Mouse (Mus musculus) retina, postnatal 7 days (tissue): ENCODE measurements around the gene Cyp4f14.

Source experiments
- DNase-seq: peaks from one replicate; pipeline ENCODE4 v3.0.0-alpha.2; 2012; ENCODE audit warnings: low read depth, low spot score

The Cyp4f14 gene

DNA sequence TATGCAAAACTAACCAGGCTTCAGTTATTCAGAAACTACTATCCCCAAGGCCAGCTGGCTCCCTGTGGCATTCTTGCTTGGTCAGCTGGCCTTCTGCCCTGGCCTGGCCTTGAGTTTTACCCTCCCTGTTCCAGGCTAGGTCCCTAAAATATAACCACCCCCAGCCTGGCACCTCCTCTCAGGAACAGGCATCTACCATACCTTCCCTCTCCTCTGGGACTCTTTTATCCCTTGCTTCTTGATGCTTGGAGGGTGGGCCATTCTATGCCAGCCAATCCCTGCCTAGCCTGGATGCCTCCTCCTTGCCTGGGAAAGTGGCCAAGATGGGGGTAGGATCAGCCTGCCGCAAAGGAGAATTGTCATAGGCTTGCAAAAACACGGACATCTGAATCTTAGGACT is at the start of gene Cyp4f14:
TSS of gene Cyp4f14 (minus strand) at position 212 of the 400 bp plus-strand sequence.
- no peak for DNase-seq

DNA sequence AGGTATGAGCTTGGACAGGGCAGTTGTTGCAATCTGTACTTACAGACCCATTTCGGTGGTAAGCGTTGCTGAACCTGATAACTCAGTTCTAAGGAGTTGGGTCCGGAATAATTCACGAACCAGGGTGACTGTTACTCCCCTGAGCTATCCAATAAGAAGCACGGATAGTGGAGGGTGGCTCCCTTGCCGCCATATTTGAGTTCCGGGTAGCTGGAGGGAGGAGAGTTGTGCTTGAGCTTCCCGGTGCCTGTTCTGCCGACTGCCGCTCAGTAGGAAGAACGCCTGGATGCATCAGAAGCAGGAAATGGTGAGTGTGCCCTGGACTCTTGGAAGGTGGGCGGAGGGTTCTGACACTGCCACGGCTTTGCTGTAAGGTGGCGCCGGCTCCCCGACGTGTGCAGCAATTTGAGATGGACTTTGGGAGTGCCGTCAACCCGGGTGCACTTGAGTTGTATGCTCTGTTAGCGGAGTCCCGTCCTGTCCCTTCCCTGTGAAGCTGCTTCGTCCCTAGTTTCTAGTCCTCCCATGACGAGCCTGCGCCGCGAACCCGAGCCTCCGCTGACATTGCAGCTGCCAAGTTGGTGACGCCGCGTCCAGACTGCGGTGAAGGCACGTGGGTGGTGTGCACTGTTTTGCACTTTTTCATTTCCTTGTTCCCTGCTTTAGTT is 48.6 kb upstream of the Cyp4f14 start, which contains the start of gene Zfp472:
TSS of gene Zfp472 (plus strand) at position 192 of the 668 bp plus-strand sequence.
- DNase-seq = peak; percentile 89

DNA sequence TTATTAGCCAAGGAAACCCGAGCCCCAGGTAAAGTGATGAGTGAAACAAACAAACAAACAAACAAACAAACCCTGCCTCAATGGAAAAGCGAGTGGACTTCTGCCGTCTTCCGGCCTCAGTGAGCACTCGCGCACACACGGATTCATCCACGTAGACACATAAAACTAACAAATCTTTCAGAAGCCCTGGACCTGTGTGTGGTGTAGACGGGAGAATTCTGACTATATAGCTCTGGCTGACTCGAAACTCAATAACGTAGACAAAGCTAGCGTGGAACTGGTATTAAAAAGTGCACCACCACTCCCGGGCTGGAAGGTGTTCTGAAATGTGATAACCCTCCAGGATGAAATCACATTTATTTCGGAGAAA is 48.1 kb upstream of the Cyp4f14 start:
- DNase-seq = no peak

DNA sequence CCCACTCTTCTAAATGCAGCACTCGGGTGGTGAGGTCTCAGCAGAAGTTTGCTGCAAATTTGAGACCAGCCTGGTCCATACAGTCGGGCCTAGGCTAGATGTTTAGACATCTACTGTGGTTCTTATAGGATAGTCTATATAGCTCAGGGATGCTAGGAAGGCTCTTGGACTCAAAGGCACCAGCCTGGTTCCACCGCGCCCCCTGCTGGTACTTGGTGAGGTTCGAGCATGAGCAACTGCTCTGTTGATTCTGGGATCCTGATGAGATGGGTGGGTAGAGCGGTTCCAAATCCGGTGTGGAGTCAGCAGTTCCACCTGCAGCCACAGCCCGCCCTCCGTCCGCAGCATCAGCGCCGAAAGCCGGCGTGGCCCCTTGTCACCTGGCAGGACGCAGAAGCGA is 34.3 kb upstream of the Cyp4f14 start:
- peak; percentile 71 for DNase-seq

DNA sequence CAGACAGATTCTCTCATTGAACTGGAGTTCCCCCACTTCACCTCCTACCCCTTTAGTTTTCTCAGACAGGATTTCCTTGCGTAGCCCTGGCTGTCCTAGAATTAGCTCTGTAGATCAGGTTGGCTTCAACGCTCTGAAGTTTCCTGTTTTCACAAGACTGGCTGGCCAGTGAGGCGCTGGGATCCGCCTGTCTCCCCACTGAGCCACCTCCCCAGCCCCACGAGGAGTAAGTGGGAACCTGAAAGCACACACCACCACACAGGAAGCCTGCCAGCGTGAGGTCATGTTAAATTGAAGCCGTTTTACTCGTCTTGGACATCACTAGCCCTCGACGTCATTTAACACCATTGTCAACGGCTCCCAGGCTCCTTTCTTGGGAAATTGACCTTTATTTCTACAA is 33.9 kb upstream of the Cyp4f14 start:
- no peak for DNase-seq

DNA sequence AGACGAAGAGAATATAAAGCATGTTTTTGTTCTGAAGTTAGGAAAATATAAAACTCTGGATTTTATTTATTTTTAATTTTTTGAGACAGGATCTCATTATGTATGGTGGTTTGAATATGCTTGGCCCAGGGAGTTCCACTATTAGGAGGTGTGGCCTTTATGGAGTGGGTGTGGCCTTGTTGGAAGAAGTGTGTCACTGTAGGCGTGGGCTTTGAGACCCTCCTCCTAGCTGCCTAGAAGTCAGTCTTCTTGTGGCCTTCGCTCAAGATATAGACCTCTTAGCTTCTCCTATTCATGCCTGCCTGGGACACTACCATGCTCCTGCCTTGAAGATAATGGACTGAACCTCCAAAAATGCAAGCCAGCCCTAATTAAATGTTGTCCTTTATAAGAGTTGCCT is 33.0 kb upstream of the Cyp4f14 start:
- no peak for DNase-seq

DNA sequence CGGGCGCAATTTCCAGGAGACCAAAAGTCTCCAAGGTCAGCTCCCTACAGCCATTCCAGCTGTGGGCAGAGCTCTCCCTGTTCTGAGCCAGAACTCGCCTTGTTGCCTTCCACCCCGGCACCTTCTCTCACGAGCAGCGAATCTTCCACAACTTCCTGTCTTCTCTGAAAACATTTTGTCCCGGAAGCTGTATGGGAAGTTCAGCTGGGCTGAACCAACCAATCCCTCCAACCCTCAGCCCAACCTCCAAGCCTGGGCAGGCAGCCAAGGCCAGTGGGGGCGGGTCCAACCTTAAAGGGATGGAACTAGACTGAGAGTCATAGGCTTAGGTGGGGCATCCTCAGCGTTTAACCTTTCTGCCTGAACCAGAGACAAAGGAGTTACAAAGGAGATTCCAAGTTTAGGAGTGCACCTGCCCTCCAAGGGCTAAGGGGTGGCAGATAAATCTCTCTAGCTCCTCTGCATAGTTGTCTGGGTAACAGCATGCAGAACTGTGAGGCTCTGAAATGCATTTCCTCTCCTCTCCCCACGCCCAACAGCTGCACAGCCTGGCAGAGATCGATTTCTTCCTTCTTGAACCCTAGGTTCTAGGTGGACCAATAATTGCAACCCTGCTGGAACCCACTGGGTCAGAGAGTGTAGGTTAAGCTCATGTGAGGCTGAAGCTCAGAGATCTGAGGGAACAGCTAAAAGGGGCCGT is 30.2 kb upstream of the Cyp4f14 start, which contains the start of gene Cyp4f13:
TSS of gene Cyp4f13 (minus strand) at position 188 of the 700 bp plus-strand sequence.
- peak; percentile 84 for DNase-seq

DNA sequence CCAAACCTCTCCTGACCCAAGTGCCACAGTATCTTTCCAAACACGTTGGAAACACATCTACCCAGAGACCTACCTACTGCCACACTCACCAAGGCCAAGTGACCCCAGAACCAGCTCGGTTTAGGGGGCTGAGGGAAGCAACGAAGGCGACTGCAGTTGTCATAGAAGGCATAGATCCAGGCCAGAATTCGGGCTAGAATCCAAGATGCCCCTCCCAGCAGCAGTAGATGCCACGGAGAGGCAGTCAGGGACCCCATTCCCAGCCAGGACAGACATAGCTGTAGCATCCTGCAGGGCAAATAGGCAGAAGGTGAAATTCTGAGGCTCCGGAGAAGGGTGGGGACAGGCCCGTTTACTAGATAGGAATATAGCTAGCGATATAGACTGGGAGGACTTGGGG is 29.6 kb upstream of the Cyp4f14 start:
- DNase-seq = no peak

DNA sequence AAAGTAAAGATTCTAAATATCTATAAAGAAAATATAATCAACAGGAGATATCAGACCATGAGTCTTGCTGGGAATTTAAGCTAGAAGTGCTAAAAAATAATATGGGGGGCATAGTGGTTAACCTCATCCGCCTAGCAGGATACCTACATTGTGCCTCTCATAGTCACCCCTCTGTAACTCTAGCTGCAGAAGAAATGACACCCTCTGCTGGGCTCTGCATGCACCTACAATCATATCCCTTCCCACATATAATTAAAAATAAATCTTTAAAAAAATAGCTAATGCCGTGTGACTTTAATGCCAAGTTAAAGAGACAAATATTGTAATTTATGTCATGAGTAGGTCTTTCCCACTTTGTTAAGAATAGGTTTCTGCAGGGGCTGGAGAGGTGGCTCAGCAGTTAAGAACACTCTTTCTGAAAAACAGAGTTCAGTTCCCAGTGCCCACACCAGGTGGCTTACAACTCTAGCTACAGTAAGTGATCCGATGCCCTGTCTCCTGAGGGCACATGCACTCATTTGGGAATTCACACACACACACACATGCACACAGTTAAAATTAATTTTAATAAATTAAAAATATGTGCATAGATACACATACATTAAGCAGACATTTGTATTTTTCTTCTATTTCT is 27.4 kb upstream of the Cyp4f14 start:
- DNase-seq = no peak

DNA sequence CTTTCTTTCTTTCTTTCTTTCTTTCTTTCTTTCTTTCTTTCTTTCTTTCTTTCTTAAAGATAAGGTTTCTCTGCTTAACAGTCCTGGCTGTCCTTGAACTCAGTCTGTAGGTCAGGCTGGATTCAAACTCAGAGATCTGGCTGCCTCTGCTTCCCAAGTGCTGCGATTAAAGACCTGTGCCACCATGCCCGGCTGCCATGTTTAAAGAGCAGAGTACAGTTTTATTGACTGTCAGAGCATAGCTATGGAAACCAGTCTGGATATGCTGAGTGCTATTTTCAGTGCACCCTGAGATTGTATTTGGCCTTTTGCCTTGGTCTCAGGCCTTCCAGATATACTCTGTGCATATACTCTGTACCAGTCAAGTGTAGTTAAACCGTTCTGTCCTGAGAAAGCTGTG is 26.5 kb upstream of the Cyp4f14 start:
- DNase-seq = no peak

DNA sequence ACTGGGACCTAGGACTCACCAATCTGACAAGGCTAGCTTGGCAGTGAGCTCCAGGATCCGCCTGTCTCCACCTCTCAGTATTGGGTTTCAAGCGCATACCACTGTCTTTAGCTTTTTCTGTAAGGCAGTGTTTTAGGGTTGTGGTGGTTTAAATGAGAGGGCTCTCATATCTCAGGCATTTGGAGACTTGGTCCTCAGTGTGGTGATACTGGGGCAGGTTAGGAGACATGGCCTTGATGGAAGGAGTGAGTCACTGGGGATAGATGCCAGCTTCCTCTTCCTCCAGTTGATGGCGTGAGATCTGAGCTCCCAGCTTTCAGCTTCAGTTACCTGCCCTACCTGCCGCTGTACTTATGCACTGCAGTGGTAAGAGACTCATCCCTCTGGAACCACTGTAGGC is 22.7 kb upstream of the Cyp4f14 start:
- no peak for DNase-seq

DNA sequence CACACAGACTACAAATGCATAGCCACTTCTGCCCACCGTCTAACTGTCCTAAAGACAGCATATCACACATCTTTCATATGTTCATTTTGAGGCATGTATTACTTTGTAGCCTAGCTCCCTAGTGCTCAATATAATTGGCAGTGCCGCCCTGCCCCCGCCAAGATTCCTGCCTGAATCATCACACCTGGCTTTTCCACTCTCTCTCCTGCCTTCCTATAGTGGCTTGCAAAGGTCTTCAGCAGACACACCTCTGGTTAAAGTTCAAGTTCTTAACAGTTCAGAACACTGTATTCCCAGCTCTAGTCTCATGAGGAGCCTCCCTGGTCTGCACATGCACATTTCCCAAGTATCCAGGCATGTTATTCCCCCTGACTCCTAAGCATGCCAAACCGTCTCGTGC is 10.7 kb upstream of the Cyp4f14 start:
- no peak for DNase-seq

DNA sequence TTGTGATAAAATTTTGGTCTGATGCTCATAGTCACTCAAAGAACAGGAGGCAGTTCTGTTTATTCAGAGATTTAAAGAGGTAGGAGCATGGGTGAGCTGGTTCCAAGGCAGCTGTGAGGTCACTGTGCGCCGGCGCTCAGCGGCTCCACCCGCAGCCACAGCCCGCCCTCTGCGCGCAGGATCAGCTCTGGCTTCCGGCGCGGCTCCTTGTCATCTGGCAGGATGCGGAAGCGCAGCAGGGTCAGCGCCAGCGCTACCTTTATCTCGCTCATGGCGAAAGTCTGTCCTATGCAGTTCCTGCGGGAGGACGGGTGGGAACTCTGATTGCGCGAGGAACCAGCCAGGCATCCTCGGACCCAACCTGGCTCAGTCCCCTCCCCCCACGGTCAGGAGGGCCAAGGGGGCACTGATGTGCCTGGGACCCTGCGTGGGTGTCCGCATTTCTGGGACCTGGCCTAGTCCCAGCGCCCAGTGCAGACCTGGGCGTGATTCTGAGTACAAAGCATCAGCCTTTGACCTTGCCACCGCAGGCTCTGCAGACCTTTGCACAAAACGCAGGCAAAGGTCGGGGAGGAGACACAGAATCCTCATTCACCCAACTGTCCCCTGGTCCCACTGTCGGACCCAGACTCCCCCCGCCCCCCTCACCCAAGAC is 7.6 kb upstream of the Cyp4f14 start:
- peak; percentile 68 for DNase-seq

DNA sequence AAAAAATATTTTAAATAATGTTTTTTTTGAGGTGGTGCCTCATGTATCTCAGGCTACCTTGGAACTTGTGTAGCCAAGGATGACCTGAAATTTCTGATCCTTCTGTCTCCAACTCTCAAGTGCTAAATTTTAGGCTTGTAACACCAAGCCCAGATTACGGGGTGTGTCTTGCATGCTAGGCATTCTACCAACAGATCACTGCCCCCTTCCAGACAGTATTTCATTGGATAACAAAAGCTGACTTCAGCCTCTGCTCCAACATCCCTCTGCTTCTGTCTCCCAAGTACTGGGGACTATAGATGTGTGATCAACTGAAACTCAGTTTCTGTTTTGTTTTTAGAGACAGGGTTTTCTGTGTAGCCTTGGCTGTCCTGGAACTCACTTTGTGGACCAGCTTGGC is 6.5 kb upstream of the Cyp4f14 start:
- no peak for DNase-seq

DNA sequence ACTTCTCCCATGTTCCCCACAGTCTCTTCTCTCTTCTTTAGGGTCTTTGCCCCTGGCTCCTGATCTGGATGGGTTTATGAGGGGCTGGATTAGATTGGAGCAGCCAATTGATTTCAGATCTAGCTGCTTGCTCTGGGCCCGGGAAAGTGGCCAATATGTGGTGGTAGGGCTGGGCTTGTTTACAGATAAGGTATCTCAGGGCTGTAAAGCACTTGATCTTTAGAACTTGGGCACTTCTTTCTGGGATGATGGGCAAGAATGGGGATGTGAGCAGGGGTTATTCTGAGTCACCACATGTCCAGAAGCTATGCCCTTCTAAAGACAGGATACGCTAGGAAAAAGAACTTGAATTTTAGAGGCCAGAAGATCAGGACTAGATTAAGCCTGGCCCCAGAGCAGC is 2.0 kb upstream of the Cyp4f14 start:
- DNase-seq = no peak

DNA sequence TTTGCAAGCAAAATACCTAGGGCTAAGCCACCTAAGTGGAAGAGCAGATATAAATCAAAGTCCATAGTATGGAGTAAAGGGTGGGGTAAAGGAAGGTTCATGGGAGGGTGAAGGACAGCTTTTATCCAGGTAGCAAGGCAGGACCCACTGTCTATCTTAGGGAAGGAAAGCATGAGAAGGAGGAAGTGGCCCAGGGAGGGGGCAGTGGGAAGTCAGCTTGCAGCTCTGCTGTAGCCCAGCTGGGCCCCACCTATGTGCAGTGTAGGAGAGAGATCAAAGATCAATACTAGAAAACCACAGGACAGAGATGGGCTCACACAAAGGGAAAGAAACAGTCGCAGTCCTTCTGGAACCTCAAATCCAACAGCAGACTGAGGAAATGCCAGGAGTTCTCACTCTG is 1.1 kb downstream of the Cyp4f14 start:
- no peak for DNase-seq

DNA sequence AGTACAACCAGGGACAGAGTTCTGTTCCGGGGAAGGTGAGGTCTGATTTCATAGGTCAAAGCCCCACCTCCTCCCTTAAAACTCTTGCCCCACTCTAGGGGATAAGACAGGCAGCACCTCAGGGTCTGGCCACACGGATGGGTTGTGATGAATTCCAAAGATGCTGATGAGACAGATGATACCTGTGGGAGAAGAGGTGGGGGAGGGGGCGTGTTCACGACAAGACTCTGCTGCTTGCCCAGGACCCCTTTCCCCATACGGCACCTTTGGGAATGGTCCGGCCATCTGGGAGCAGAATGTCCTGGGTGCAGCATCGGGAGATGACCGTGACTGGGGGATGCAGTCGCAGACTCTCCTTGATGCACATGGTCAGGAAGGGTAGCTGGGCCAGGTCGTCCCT is 11.0 kb downstream of the Cyp4f14 start:
- no peak for DNase-seq

DNA sequence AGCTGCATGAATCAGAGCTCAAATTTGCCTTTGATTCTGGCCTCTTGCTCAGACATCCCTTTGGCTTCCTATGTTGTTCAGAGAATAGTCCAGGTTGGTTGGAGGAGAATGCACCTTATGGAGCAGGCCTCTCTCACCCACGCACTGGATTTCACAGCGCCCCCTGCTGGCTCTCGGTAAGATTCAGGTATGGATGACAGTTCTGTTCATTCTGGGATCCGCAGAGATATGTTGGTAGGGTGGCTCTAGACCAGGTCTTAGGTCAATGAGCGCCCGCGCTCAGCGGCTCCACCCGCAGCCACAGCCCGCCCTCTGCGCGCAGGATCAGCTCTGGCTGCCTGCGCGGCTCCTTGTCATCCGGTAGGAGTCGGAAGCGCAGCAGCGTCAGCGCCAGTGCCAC is 11.9 kb downstream of the Cyp4f14 start:
- peak; percentile 53 for DNase-seq

DNA sequence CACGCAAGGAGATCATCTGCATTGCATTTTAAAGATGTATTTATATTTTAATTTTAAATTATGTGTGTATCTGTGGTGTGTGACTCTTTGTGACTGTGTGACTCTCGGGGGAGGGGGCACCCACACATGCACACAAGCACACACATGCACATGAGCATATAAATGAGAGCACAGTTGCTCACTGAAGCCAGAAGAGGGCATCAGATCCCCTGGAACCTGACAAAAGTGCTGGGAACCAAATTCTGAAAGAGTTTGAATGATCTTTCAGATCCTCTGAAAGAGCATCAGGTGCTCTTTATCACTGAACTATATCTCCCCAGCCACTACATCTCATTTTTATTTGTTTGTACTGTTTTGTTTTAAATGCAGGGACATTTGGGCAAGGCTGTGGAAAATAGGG is 12.7 kb downstream of the Cyp4f14 start:
- no peak for DNase-seq

DNA sequence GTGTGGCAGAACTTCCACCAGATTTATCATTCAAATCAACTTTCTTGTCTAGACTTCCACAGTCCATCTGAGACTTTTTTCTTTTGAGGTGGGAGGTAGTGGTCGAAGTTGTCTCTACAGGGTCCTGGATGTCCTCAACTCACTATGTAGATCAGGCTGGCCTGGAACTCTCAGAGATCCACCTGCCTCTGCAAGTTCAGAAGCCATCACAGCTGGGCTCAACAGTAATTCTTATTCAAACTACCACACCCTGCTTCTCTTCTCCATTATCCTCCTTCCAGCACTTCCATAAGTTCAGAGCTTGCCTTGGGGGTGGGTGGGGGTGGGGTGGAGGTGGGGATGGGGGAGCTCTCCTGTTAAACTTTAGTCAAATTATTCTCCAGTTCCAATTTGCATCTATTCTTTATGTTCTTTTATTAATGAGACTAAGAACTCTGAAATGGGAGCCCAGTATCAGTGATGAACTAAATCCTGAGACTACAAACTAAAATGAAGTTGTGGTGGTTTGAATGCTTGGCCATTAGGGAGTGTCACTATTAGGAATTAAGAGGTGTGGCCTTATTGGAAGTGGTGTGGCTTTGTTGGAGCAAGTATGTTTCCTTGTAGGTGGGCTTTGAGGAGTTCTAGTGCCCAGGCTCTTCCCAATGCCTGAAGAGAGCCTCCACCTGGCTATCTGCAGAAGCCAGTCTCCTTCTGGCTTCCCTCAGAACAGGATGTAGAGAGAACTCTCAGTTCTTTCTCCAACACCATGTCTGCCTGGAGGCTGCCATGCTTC is 15.2 kb downstream of the Cyp4f14 start:
- no peak for DNase-seq

DNA sequence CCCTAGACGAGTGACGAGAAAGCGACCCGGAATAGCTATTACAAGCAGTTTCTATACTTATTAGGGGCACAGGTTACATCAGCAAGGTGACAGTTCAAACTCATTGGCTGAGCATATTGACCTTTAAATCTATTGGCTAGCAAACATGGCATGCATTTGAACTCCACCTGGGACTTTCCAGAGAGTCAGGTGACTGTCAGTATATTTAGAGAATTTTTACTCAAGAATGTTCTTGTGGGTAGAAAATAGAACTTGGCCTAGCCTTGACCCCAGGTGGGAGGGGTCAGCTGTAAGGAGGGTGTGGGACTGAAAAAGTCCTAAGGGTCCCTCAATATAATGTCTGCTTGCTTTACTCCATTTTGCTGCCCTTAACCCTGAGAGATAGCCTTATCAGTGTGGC is 21.7 kb downstream of the Cyp4f14 start:
- no peak for DNase-seq

DNA sequence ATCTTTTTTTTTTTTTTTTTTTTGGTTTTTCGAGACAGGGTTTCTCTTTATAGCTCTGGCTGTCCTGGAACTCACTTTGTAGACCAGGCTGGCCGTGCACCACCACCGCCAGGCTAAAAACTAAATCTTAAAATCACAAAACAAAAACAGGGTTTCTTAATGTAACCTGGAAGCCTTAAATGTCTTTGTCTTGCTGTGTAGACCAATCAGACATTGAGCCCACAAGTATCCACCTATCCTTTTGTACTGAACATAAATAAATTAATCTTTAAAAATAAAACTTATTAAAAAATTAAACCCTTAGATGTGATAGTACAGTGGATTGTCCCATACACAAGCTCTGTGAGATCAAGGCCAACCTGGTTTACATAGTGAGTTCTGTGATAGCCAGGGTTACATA is 23.2 kb downstream of the Cyp4f14 start:
- no peak for DNase-seq
